ENCODE assay signal across 27 mouse cellular contexts in genomic region chr2:147332731-147333130, GRCm38 (mm10). TPM values are rescaled to one million over a fixed set of nuclear protein-coding genes. Genes with fewer than 3 reads are reported as not detected.
DNase-seq lines count a peak whose midpoint lies in the region; ATAC-seq and TF ChIP-seq lines count a peak whose summit lies in the region.
"Had no signal": no experiment of that assay in that cellular context is flagged by ENCODE, and none has a peak within 500 bp of the region (broad histone marks: within the 10 kb centered on the region; RNA-seq: fewer than 3 reads in every experiment).

No protein-coding gene starts in this region.

- no peaks in the 10 kb centered on the region for H3K4me1 ChIP-seq in hindbrain, postnatal 0 days (ENCODE audit: insufficient read depth, low read length)
- no peaks in the 10 kb centered on the region for H3K4me1 ChIP-seq in hindbrain, embryonic 16.5 days (ENCODE audit: control insufficient read depth, insufficient read depth, low read depth, low read length)
- H3K4me1 ChIP-seq: embryonic facial prominence, embryonic 15.5 days; forebrain, embryonic 10.5 days; forebrain, embryonic 12.5 days had no signal

- H3K9ac ChIP-seq in hindbrain, postnatal 0 days (replicated peaks; ENCODE audit: low read length): no peak overlapping the region
- no peak overlapping the region for H3K9ac ChIP-seq in hindbrain, embryonic 16.5 days (ENCODE audit: low read depth, low read length)
- H3K9ac ChIP-seq: embryonic facial prominence, embryonic 13.5 days; embryonic facial prominence, embryonic 15.5 days; forebrain, embryonic 12.5 days had no signal

- H3K27ac ChIP-seq in hindbrain, postnatal 0 days: no peak overlapping the region
- H3K27ac ChIP-seq in hindbrain, embryonic 16.5 days (ENCODE audit: low read depth, low read length): no peak overlapping the region
- H3K27ac ChIP-seq: embryonic facial prominence, embryonic 13.5 days; embryonic facial prominence, embryonic 15.5 days; forebrain, embryonic 10.5 days; forebrain, embryonic 12.5 days had no signal

- no peaks in the 10 kb centered on the region for H3K27me3 ChIP-seq in hindbrain, postnatal 0 days (ENCODE audit: insufficient read depth, low read length)
- no peaks in the 10 kb centered on the region for H3K27me3 ChIP-seq in hindbrain, embryonic 16.5 days (replicated peaks; ENCODE audit: control insufficient read depth, insufficient read depth, low read length)
- H3K27me3 ChIP-seq: CH12.LX; embryonic facial prominence, embryonic 15.5 days; forebrain, embryonic 12.5 days had no signal

- ATAC-seq in hindbrain, postnatal 0 days: 0 out of 2 replicates have a peak, but pooled peaks have one; percentile 38
- ATAC-seq in hindbrain, embryonic 16.5 days: no peak
- ATAC-seq: activated CD4-positive, CD25-positive, alpha-beta regulatory T cell, adult 4 months; CD4-positive, CD25-positive, alpha-beta regulatory T cell, adult 4 months; forebrain, embryonic 14.5 days; forebrain, embryonic 16.5 days; Patski had no signal

- H3K4me3 ChIP-seq in hindbrain, postnatal 0 days (ENCODE audit: low read length): no peak overlapping the region
- H3K4me3 ChIP-seq in hindbrain, embryonic 16.5 days (ENCODE audit: low read length): no peak overlapping the region
- H3K4me3 ChIP-seq: embryonic facial prominence, embryonic 13.5 days; embryonic facial prominence, embryonic 15.5 days; erythroblast, embryonic 14.5 days; forebrain, embryonic 10.5 days; forebrain, embryonic 12.5 days had no signal

- DNase-seq in cerebellum, postnatal 14 days: peak; percentile 20 to 42
- no peak for DNase-seq in cerebellum, postnatal 36 days
- DNase-seq in hindbrain, postnatal 0 days (ENCODE audit: low spot score): no peak
- peak; percentile 5 for DNase-seq in brain, adult 2 months (ENCODE audit: low read depth, low spot score)
- DNase-seq in B cell, adult 2 months: no peak
- DNase-seq: adrenal gland, adult 8-10 months; adrenal gland, postnatal 14 days; adrenal gland, postnatal 36 days; cerebellum, adult 11-12 months; cerebellum, adult 2 months; cerebellum, adult 9-10 months; cerebellum, postnatal 25 days; embryo, embryonic 11 days had no signal

- no peaks in the 10 kb centered on the region for H3K36me3 ChIP-seq in hindbrain, postnatal 0 days (ENCODE audit: insufficient read depth, low read length)
- no peaks in the 10 kb centered on the region for H3K36me3 ChIP-seq in hindbrain, embryonic 16.5 days (ENCODE audit: control insufficient read depth, insufficient read depth, low read length)
- H3K36me3 ChIP-seq: embryonic facial prominence, embryonic 13.5 days; embryonic facial prominence, embryonic 15.5 days; forebrain, embryonic 10.5 days; forebrain, embryonic 12.5 days; G1E had no signal

- no peak for TF ChIP-seq CTCF in hindbrain, postnatal 0 days (IDR thresholded peaks at IDR 0.05; ENCODE audit: low read depth)

- no peaks in the 10 kb centered on the region for H3K9me3 ChIP-seq in hindbrain, postnatal 0 days (ENCODE audit: low read length)
- no peaks in the 10 kb centered on the region for H3K9me3 ChIP-seq in hindbrain, embryonic 16.5 days (ENCODE audit: control insufficient read depth, low read length)
- H3K9me3 ChIP-seq: embryonic facial prominence, embryonic 13.5 days; embryonic facial prominence, embryonic 15.5 days; forebrain, embryonic 10.5 days; forebrain, embryonic 12.5 days had no signal

- WGBS in hindbrain, postnatal 0 days: 70% methylated on average over 2 of the region's 2 CpGs
- WGBS in hindbrain, embryonic 16.5 days: 67% methylated on average over 2 of the region's 2 CpGs

- H3K4me2 ChIP-seq in hindbrain, postnatal 0 days (ENCODE audit: low read depth, low read length): no peak overlapping the region
- H3K4me2 ChIP-seq in hindbrain, embryonic 16.5 days (ENCODE audit: low read length): no peak overlapping the region
- H3K4me2 ChIP-seq: embryonic facial prominence, embryonic 13.5 days; embryonic facial prominence, embryonic 15.5 days; forebrain, embryonic 12.5 days had no signal

RNA-seq across cellular contexts. Expression of gene Pax1, which starts 29.0 kb away (rescaled TPM):
- not detected in 2 replicates for total RNA-seq in hindbrain, postnatal 0 days (2014; rRNA removed)
- polyA plus RNA-seq in hindbrain, postnatal 0 days (2015; fragmentation: Nextera tagmentation; extraction: Ambion mirVana): not detected in 2 replicates
- polyA plus RNA-seq in hindbrain, embryonic 16.5 days (2015; fragmentation: Nextera tagmentation; extraction: Ambion mirVana): 0.07 TPM in 1 of 2 replicates, not detected in the other
- total RNA-seq: adrenal gland, adult 8-10 months; adrenal gland, postnatal 14 days; adrenal gland, postnatal 36 days; CH12.LX; common myeloid progenitor, adult 5-6 weeks had no signal
- polyA plus RNA-seq: activated CD4-positive, CD25-positive, alpha-beta regulatory T cell, adult 4 months; CD4-positive, CD25-positive, alpha-beta regulatory T cell, adult 4 months; erythroblast, embryonic 14.5 days; forebrain, embryonic 14.5 days; forebrain, embryonic 16.5 days; G1E; Patski had no signal

Comparison
In these comparisons a context has a peak if more than half of its experiments do, and no peak if none do; other contexts are left out.
1. DNase-seq: peak in cerebellum, postnatal 14 days (2 of 2) and brain, adult 2 months (single experiment); none in cerebellum, postnatal 36 days (0 of 2), hindbrain, postnatal 0 days (single experiment) and B cell, adult 2 months (0 of 2).